Mouse (Mus musculus): ENCODE measurements at regions not wholly inside any gene's neighbourhood (a gene's known extent, or its start where the extent isn't known, plus 50 kb on each side); places are given as distances from the start of the nearest gene placed in this dataset.

DNA sequence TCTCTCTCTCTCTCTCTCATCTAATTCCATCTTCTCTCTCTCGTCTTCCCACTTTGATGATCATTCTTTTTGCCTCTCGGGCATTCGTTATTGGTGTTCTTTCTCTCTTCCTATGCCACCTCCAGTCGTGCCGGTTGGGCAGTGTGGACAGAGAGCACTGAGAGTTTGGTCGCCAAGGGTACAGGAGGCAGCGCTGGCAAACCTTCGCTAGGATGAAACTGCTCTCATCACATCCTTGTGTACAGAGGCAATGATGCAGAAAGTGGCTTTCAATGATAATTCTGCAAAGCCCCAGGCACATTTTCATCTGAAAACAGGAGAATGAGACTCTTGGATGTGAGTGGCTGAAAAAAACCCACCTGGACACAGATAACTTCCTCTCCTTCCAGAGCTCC lies 479.4 kb downstream of the Nuf2 start:
- no peak for DNase-seq (ENCODE audit: low read depth, low spot score)

DNA sequence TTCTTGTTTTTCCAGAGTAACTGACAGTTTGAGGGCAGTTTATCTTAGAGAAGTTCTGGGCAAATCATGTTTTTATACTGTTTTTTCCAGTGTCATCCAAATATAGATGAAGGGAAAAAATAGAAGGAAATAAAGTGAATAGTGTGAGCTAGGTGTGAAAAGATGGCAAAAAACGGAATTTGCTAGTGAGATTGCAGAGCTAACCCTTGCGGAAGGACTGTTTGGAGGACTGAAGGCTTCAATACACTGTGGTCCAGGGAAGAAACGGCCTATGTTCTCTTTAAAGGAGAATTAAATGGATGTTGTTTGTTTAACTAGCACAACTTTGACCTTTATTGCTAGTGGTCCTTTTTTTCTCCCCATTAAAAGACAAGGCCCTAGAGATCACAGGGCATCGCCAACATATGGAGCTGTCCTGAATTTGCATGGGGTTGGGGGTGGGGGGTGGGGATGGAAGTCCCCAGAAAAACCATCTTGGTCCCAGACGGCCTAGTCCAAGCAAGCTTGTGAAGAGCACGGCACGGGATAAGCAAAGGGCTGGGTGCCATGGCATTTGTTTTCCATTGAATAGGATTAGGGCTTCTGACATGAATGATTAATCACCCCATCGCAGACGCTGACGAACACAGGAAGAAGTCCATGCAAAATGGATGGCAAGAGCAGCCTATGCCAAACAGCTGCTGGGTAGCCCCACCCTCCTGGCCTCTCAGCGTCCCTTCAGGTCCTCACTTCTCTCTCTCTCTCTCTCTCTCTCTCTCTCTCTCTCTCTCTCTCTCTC lies 480.0 kb downstream of the Nuf2 start:
- DNase-seq (ENCODE audit: low read depth, low spot score), result peak; percentile 3

DNA sequence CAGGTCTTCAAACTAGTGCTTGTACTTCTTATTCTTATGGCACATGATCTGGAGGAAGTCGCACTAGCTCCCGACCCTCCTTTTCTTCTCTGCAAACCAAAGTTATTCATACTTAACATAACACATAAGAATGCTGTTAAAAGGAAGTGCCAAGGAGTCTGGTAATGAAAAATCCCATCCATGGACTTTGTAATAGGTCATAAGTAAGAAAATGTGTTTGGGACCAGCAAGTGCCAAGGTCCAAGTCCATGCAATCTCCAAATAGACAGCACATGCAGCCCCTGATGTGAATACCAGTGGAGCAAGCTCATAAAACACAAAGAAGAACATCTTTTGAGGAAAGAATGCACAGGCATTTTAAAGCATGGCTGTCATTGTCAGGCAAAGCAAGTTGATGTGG lies 481.4 kb downstream of the Nuf2 start:
- no peak for DNase-seq (ENCODE audit: low read depth, low spot score)

DNA sequence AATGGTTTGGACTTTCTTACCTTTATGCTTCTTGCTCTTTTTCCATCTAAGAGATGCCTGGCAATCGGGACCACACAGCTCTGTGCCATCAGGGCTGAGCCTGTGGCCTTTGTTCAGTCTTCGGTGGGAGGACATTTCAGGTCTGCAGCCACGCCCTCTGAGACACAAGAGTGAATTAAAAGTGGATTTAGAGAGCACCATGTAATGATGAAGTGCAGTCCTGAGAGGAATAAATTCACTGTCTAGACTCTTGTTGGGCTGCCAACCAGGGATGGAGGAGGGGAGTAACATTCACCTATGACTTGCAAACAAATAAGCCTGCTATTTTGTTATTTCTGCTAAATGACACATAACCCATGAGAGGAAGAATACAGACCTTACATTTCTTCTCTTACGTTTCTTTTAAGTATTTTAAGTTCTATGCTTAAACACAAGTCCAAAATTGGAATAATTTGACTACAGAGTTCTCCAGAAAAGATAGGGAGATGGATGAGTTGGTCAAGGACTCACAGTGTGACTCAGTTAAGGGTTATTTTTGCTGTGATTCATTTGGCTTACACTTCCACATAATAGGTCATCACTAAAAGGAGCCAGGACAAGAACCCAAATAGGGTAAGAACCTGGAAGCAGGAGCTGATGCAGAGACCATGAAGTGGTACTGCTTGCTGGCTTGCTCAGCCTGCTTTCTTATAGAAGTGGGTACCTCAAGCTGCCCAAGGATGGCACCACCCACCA lies 484.3 kb downstream of the Nuf2 start:
- no peak for DNase-seq (ENCODE audit: low read depth, low spot score)

DNA sequence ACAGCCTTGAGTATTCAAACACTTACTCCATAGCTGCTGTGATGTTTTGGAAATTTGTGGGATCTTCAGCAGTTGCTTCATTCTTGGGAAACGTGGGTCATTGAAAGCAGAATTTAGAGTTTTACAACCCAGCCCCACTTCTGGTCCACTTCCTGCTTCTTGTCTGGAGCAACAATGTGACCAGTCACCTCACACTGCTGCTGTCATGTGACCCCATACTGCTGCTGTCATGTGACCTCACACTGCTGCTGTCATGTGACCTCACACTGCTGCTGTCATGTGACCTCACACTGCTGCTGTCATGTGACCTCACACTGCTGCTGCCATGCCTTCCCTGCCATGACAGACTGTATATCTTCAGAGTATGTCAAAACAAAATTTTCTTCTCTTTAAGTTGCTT lies 497.7 kb downstream of the Nuf2 start:
- no peak for DNase-seq (ENCODE audit: low read depth, low spot score)

DNA sequence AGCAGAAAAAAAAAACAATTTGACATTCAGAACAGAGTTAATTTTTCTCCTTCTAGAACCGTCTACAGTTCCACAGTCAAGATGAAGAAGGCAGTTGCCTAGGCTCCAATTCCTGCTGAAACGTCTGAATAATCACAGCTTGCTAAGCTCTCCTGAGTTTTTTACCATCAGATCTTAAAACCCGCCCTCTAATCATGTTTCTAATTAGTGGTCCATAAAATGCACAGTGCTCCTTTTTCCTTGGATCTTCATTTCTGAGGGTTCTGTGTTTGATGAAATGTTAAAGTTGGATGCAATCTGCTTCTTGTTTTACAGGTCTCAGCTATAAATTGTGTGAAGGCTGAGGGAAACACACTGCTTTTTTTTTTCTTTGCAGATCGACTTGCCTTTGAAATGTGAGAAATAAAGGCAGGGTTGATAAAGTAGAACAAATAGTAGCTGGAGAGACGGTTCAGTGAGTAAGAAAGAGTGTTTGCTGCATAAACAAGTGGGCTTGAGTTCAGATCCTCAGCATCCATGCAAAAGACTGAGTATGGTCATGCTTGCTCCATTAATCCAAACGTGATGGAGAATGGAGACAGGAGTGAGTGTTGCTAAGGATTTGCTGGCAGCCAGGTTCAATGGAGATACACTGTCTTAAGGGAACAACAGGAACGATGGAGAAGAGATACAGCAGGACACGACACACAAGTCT lies 499.3 kb downstream of the Nuf2 start:
- no peak for DNase-seq (ENCODE audit: low read depth, low spot score)

DNA sequence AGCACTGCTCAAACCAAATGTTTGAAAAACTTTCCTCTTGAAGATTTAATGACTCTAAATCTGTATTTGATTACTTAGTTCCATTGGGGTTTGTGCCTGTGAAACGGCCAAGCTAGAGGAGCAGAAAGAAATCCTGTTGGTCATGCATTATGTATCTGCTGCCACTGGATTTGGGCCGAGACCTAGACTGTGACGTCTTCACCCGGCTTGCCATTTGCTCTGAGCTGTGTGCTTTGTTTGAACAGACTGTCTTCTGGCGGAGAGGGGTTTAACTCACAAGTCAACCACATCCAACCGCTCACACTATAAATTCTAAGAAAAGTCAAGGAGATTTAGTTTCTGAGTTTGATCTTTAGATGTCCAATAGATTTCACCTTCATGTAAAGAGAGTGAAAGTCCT lies 503.6 kb downstream of the Nuf2 start:
- no peak for DNase-seq (ENCODE audit: low read depth, low spot score)

DNA sequence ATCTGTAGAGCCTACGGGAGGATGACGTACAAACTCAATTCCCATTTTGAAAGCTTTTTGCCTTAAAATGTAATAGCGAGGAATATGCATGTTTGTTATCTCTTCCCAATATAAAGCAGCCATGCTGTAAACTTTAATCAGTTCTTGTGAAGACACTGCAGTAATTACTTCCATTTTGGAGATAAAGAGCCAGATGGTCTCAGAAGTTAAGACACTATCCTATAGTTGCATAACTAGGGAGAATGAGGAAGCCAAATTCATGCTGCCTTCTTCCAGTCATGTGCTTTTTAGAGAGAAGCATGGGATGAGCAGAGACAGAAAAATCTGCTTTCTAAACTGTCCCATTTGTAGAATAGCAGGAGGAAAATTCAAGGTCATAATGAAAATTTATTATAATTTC lies 504.0 kb downstream of the Nuf2 start:
- no peak for DNase-seq (ENCODE audit: low read depth, low spot score)

DNA sequence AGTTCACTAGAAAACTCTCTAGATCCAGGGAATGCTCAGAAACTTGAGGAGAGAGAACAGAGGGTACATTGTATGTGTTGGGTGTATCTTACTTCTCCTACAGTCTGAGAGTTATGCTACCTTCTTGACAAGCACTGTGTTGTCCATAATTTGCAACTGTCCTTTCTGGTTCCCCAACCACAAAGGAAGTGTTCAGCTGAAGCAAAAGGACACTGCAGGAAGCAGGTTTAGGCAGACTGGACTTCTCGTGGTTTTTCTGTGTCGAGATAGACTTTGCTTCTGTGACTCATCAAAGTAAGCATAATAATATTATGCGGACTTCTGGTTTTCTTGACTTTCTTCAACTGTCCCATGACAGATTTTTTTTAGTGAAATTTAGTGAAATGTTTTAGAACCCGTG lies 506.7 kb downstream of the Nuf2 start:
- DNase-seq (ENCODE audit: low read depth, low spot score), result no peak

DNA sequence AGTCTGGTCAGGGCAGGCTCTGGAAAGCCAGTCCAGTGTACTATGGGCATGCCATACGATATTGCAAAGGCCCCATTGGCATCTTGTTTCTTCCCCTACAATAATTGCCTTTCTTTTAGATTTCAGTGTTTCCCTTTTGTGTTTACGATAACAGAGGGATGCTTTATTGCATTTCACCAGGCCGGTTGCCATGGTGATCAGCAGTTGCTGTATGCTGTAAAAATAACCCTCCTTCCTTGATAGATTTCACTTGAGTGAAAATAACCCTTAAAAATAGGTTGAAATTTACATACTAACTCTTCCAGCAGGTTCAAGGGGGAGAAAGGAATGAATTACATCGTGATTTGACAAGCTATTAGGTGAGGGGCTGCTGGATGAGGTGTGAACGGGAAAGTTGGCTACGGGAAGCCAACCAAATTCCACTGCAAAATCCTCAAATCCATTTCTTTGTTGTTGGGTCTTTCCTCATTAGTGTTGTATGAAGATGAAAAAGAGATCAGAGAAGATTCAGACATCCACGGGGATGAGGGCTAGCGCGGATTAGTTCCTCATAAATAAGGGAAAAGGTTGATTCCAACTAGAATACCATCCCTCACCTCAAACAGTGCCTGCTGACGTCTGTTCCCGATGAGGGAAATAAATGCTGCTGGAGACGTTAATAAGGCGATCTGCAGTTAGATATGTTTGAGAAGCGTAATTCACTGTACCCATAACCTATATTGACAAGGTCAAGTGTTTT lies 539.6 kb downstream of the Nuf2 start:
- no peak for DNase-seq (ENCODE audit: low read depth, low spot score)

DNA sequence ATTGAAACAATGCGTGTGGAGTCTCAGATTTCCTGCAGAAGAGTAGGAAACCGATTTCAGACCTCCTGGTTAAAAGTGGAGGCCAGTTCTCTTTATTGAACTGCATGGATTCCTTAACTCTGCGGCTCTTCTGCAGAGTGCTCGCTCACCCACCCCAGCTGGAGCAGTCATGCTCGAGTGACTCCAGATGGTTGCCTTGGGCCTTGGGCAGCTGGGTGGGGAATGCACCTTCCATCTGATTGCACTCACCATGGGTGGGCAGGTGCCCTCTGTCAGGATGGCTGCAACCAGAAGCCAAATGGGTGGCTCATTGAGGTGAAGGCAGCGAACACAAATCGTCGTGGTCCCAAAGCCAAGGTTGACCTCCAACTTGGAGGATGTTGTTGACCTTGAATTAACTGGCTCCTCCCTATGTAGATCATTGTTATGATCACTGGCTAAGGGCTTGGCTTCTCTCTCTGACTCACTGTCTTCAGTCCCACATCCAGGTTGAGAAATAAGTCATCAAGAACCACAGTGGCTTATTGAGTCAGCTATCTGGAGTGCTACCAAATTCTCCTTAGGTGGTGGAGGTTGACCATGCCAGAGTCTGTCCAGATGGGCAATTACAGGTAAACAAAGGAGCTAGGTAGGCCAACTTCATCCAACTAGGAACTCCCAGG lies 543.1 kb upstream of the Pbx1 start:
- no peak for DNase-seq (ENCODE audit: low read depth, low spot score)

DNA sequence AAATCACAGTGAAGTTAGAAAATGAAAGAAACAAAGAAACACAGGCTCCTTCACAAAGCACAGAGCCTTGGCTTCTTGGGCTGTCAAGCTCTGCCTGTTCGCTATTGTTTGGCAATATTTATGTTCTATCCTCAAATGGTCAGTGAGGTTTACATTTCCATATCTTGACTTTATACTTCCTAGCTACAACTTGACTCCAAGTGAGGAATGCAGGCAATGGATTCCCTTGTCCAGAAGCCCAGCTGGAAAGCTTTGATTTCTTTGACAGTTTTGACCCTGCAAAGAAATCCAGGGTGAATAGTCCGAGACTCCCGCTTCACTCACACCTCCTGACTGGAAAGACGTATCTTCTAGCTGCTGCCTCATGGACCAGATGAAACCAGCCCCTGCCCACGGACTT lies 537.3 kb upstream of the Pbx1 start:
- DNase-seq (ENCODE audit: low read depth, low spot score), result no peak

DNA sequence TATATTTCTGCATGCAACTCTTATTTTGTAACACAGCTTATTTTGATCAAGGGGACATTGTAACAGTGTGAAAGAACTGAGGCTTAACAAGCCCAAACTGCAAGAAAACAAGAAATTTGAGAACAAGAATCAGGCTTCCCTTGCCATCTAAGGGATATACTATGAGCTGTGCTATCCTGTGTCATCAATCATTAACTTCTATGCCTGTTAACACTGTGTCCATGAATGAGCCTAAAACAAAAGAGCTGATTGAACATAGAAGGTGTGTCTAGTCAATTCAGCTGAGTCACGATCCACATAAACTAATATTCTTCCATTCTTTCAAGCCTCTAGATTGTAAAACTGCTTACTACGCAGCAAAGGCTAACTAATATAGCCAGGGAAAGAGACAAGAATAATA lies 535.3 kb upstream of the Pbx1 start:
- DNase-seq (ENCODE audit: low read depth, low spot score), result no peak

DNA sequence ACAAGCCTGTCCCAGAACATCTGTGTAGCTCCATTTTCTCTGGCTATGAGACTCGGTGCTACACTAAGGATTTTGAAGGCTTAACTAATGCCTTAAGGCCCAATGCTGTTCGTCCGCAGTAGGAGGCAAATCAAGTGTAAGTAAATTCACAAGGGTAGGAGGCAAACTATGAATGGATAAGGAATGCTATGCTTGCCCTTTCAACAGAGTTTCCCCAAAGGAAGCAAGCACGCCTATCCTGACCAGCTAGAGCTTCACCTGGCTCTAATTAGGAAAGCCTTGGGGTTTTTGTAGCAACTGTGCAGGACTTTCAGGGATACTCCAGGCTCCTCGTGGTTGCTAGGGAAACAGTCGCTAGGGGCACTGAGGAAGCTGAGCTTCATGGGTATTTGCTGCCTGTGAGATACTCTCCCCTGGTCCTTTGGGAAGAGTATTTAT lies 532.4 kb upstream of the Pbx1 start:
- DNase-seq (ENCODE audit: low read depth, low spot score), result no peak

DNA sequence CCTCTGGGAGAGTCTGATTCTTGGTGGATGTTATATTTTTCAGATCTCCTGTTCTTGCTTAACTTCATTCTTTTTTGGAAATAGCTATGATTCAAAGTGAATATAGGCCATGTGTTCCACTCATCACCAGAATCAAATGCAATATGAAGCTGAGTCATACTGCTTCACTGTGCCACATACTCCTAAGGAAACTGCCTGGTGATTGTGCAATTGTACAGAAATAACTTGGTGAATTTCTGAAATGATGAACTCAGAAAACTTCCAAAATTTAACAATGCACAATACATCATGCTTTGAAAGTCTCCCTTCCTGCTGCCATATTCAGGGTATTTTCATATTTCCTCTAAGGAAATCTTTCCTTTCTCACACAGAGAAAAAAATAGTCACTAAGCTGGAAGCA lies 518.9 kb upstream of the Pbx1 start:
- DNase-seq (ENCODE audit: low read depth, low spot score), result no peak

DNA sequence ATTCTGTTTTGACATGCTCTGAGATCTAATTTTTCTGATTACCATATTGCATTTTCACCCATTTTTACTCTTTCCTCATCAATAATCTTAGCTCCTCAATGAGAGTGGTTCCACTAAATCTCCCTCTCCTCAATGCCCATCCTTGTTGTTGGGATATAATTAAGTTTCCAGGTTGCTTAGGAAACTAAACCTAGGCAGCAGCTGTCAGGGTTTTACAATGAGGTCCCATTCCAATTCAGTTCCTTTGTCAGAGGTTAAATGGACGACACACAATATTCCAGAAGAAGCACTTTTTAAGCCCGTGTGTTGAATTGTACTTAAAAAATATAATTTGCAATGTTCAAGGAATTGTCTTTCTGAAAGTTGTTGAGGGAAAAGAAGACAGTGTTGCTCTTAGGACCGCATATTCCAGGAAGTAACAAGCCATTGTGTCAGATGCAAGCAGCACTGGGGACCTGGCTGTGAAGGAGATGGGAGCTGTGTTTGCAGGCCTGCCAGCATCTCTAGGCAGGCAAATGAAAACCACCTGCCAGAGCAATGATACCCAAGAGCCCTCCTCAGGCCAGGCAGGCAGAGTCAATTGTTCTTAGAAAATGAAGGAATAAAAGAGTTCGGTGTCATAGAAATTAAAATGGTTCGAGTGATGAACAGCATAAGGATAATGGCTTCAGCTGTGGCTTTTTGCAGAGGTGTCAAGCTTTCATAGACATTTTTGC lies 492.2 kb upstream of the Pbx1 start:
- DNase-seq (ENCODE audit: low read depth, low spot score), result no peak

DNA sequence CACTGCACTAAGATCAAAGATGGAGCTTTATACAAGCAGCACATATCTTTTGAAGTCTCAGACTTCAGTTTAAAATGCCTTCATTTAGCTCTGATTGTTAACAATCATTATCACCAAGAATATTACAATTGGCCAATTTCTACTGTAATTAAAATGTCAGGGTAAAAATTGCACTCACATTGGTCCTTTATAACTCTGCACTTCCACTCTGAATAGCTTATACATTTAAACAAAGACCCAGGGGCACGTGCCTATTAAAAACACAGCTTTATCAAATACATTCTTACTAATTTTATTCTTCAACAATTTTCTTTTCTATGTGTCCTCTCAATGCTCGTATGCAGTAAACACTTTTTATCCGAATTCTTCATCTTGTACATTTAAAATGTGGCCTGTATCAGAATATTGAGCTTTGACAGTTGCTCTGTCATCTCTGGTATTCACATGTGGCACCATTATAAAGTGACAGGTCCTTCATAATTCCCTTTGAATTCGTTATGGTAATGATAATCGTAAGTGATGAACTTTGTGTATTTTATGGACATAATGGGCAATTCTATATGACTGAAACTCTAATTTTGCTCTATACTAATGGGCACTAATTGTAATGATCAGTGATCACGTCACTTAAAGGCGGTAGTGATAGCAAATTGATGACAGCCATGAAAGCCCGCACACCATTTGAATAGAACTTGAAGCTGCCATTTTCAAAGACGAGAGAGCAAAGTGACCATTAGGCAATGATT lies 486.4 kb upstream of the Pbx1 start:
- no peak for DNase-seq (ENCODE audit: low read depth, low spot score)

DNA sequence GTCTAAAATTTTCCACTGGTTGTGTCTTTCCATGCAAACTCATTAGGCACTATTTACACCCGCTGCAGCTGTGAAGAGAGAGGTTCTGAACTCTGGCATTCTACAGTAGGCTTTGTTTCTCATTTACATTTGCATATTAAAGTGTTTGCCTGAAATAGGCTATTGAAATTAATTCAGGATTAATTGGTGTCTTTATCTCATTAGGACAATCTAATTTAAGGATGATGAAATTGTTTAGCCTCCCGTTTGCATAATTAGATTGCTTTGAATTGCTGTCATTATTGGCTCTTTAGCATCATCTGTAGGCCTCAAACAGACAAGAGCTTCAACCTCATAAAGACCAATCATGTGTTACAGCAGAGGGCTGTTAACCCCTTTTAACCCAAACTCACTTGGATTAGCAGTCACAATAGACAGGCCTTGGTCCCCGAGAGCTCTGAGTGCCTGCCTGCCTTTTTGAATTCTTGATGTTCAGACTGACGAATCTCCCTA lies 476.7 kb upstream of the Pbx1 start:
- peak; percentile 23 for DNase-seq (ENCODE audit: low read depth, low spot score)

DNA sequence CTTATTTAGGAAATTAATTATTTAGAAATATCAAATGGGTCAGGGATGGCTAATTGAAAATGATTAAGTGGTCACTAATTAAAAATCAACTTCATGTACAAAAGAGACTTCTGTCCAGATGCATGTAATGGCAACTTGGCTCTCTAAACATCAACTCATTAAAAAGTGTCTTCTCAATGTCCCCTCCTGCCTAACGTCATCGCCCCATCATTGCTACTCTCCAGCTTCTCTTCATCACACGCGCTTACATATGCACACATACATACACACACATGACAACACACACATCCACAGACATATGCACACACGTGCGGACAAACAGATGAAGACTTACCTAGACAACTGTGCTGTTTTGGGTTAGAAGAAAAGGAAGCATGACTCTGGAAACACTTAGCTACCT lies 476.1 kb upstream of the Pbx1 start:
- DNase-seq (ENCODE audit: low read depth, low spot score), result no peak

DNA sequence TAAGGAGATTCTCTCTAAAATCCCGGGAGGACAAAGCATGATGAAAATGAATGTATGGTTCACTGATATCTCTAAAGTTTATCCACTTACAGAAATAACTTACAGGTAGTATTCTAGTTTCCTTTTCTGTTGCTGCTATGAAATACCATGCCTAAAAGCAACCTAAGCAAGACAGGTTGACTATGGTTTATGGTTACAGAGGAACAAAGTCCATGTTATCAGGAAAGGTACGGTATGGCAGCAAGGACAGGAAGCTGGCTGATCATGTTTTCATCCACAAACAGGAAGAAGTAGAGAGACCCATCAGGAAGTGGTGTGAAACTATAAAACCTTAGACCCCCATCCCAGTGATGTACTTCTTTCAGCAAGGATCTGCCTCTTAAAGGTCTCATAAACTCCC lies 466.4 kb upstream of the Pbx1 start:
- DNase-seq (ENCODE audit: low read depth, low spot score), result no peak
